Mouse (Mus musculus) stomach, embryonic 14.5 days (tissue): Measurements from ENCODE around the gene Top2a. TPM values are rescaled to one million over a fixed set of nuclear protein-coding genes. Genes with fewer than 3 reads are reported as not detected.

Experiments
- ATAC-seq: fragments of 200-750 bp; cut with Nextera tagmentation; 2 replicates; pipeline ENCODE4 v1.8.0; 2017; ENCODE audit warnings: low read depth, moderate TSS enrichment; ENCODE audit not compliant: insufficient number of reproducible peaks, insufficient read depth, low FRiP score
- H3K27ac ChIP-seq: fragments of 300-500 bp; sonication (generic); 2 replicates; pipeline ENCODE4 v1.5.1; 2014; ENCODE audit warnings: mild to moderate bottlenecking, low read length, moderate library complexity, mixed read lengths
- H3K27me3 ChIP-seq: fragments of 300-500 bp; sonication (generic); 2 replicates; pipeline ENCODE4 v1.6.1; 2014; ENCODE audit warnings: low read length, control low read depth, mixed read lengths; ENCODE audit not compliant: control insufficient read depth, insufficient read depth
- H3K36me3 ChIP-seq: fragments of 300-500 bp; sonication (generic); 2 replicates; pipeline ENCODE4 v1.6.1; 2014; ENCODE audit warnings: mild to moderate bottlenecking, control low read depth, low read length, moderate library complexity, mixed read lengths; ENCODE audit not compliant: control insufficient read depth, insufficient read depth
- H3K4me1 ChIP-seq: fragments of 300-500 bp; sonication (generic); 2 replicates; pipeline ENCODE4 v1.6.1; 2014; ENCODE audit warnings: low read length, control low read depth, mixed read lengths; ENCODE audit not compliant: control insufficient read depth, insufficient read depth
- H3K4me2 ChIP-seq: fragments of 300-500 bp; sonication (generic); replicated peaks from 2 replicates; pipeline ENCODE4 v1.6.1; 2014; ENCODE audit warnings: low read depth, low read length, control low read depth
- H3K4me3 ChIP-seq: fragments of 300-500 bp; sonication (generic); 2 replicates; pipeline ENCODE4 v1.5.1; 2014; ENCODE audit warnings: low read depth, low read length, control low read depth
- H3K9ac ChIP-seq: fragments of 300-500 bp; sonication (generic); replicated peaks from 2 replicates; pipeline ENCODE4 v1.6.1; 2014; ENCODE audit warnings: low read depth, mild to moderate bottlenecking, control low read depth, low read length, moderate library complexity, mixed read lengths
- H3K9me3 ChIP-seq: fragments of 300-500 bp; sonication (generic); 2 replicates; pipeline ENCODE4 v1.6.1; 2016; ENCODE audit warnings: low read depth, low read length, control low read depth; ENCODE audit not compliant: control insufficient read depth
- WGBS: fragments of 180-500 bp; shearing (Covaris S2); extraction: QIAGEN DNeasy Blood & Tissue Kit; methylation state at CpG from one replicate; pipeline ENCODE4 v1.1.7; 2014; 5-methylcytosine and 5-hydroxymethylcytosine counted together
- polyA plus RNA-seq: library from polyadenylated mRNA; unstranded; fragments of >200 nt; fragmentation: Nextera tagmentation; extraction: Ambion mirVana; gene quantifications from 2 replicates; pipeline ENCODE4 v1.2.1, GENCODE M21; 2014

Gene Top2a
- polyA plus RNA-seq, 1 experiment from 2014 or later = 284 TPM

DNA sequence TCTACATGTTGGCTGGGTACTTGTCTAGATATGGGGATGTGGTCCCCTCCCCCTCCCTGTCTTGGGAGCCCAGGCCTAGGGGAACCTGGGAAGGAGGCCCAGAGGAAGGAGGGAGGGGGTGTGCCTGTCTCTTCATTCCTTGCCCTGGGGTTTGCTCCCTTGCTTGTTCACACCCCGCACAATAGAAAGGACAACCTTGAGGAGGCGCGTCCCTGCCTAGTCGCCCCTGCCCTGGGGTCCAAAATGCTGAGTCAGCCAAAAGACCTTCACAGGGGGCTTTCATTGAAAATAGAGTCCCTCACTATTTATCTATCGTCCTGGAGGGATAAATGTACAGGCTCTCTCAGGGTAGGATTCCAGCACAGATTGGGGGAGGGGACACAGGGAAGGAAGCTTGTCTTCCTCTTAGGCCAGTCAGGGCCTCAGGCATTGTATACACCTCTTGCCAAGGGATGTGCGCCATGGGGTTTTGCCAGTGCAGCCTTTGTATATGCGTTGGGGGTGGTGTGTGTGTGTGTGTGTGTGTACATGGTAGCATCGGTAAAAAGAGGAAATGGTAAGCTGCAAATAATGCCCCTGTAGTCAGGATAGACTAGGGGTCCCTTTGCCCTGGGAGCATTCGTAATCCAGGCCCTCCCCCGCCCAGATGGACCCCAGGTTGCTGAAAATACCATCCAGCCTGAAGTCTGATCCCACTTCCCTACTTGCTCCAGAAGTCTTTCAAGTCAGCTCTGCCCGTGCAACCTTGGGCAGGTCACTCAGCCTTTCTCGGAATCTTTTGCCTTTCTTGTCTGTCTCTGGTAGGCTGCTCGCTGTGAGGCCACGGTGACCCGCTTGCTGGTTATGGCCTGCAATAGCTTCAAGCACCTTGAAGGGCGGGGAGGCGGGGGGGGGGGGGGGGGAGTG lies 68.9 kb downstream of the Top2a start:
- Histone ChIP-seq H3K4me1 (peaks cover 58% of the 10 kb centered on the region), H3K9me3 (no peaks in the 10 kb centered on the region), H3K4me3 (no peak overlapping the region), H3K27me3 (no peaks in the 10 kb centered on the region), H3K36me3 (peaks cover 15% of the 10 kb centered on the region), H3K4me2 (peak overlapping the region; percentile 31), H3K9ac (no peak overlapping the region; the same call in 1 of the 2 replicates), H3K27ac (peak overlapping the region; percentile 88)
- 11% methylated on average over 15 of the region's 17 CpGs for WGBS
- ATAC-seq = no peak; the same call in 1 of the 2 replicates

DNA sequence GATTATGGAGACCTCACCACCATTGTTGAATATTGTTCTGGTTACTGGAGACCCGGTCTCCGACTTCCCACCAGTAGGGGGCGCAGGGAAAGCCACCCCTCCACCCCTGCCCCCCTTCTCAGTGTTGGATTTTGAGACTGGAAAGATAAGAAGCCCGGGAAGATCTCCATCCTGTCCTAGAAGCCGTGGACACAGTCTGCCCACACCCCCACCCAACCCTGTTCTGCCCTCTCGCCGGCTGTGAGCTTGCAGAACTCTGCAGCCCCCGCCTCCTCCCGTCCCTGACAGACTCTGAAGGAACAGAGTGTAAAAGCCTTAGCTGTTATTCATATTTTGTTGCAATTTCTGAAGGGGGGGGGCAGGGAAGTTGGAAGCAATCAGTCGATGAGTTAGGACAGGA lies 69.6 kb downstream of the Top2a start:
- Histone ChIP-seq H3K9me3 (no peaks in the 10 kb centered on the region), H3K4me1 (peaks cover 60% of the 10 kb centered on the region), H3K4me2 (peak overlapping the region; percentile 31), H3K9ac (no peak overlapping the region), H3K36me3 (peaks cover 16% of the 10 kb centered on the region), H3K27me3 (no peaks in the 10 kb centered on the region), H3K27ac (peak overlapping the region; percentile 88), H3K4me3 (no peak overlapping the region)
- peak; percentile 38; the same call in 1 of the 2 replicates for ATAC-seq
- WGBS = 3% methylated on average over 10 of the region's 10 CpGs

DNA sequence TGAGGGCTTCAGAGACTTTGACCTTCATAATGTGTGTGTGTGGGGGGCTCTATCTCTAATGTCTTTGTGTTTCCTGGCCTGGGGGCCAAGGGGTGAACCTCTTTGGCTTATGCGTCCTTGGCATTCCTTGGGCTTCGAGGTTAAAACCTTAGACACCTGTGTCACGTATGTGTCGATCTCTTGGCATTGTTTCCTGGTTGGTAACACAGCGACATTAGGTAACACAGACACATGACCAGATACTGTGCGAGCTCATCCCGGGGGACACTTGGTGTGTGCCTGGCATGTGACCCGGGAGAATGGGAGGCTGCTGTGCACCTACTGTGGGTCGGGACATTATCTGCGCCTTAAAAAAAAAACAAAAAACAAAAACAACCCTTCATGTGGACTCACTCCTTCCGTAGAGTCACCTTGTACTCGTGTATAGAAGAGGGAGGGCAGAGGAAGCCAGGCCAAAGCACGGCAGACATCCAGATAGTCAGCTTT lies 70.1 kb downstream of the Top2a start:
- peak overlapping the region; percentile 31 for H3K4me2 ChIP-seq
- peak overlapping the region; percentile 88 for H3K27ac ChIP-seq
- H3K9me3 ChIP-seq = no peaks in the 10 kb centered on the region
- peaks cover 58% of the 10 kb centered on the region for H3K4me1 ChIP-seq
- no peak overlapping the region for H3K9ac ChIP-seq
- no peak for ATAC-seq
- no peaks in the 10 kb centered on the region for H3K27me3 ChIP-seq
- H3K36me3 ChIP-seq = peaks cover 16% of the 10 kb centered on the region
- WGBS = 15% methylated on average over 13 of the region's 13 CpGs
- no peak overlapping the region for H3K4me3 ChIP-seq

DNA sequence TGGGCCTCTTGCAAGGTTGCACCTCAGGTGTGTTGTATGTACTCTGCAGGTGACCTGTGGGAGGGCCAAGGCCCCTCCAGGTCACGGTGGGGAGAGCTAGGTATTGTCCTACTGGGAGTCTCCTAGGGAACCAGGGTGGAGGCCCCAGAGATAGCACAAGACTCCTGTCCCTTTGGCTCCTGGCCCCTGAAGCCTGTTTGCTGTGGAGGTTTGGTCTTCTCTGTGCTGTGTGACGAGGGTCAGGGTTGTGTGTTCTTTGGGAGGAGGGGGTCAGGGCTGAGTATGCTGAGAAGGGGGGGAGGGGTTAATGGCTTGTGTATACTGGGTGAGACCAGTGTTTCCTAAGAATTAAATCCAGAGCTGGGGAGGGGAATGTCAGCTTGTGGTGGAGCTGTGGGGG lies 70.6 kb downstream of the Top2a start:
- peak; percentile 83 for ATAC-seq
- WGBS = 24% methylated on average over 2 of the region's 2 CpGs
- H3K27me3 ChIP-seq = no peaks in the 10 kb centered on the region
- peaks cover 16% of the 10 kb centered on the region for H3K36me3 ChIP-seq
- H3K4me1 ChIP-seq = peaks cover 56% of the 10 kb centered on the region
- no peak overlapping the region for H3K4me3 ChIP-seq
- no peak overlapping the region for H3K4me2 ChIP-seq
- H3K9me3 ChIP-seq = no peaks in the 10 kb centered on the region
- H3K9ac ChIP-seq = no peak overlapping the region
- peak overlapping the region; percentile 88; the same call in 1 of the 2 replicates for H3K27ac ChIP-seq

DNA sequence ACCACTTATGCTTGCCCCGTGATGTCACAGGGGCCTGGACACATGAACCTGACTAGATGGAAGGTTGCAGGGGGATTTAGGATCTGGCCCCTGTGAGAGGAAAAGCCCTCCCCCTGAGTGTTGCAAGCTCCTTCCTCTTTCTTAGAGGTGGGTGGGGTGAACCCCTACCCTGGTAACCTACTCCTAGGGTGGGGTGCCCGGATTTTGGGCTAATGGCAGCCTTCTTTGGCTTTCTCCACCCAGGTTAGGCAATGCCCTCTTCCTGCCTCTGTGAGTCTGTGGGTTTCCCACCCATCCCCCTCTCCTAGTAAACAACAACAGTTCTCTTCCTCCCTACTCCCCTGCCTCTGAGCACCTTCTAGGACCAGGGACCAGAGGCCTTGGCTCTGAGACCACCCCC lies 71.3 kb downstream of the Top2a start:
- 43% methylated on average over 2 of the region's 2 CpGs for WGBS
- H3K9me3 ChIP-seq = no peaks in the 10 kb centered on the region
- H3K4me1 ChIP-seq = peaks cover 62% of the 10 kb centered on the region
- H3K4me3 ChIP-seq = no peak overlapping the region
- peaks cover 16% of the 10 kb centered on the region for H3K36me3 ChIP-seq
- H3K4me2 ChIP-seq = no peak overlapping the region
- no peaks in the 10 kb centered on the region for H3K27me3 ChIP-seq
- no peak overlapping the region for H3K9ac ChIP-seq
- no peak for ATAC-seq
- peak overlapping the region; percentile 66 for H3K27ac ChIP-seq

DNA sequence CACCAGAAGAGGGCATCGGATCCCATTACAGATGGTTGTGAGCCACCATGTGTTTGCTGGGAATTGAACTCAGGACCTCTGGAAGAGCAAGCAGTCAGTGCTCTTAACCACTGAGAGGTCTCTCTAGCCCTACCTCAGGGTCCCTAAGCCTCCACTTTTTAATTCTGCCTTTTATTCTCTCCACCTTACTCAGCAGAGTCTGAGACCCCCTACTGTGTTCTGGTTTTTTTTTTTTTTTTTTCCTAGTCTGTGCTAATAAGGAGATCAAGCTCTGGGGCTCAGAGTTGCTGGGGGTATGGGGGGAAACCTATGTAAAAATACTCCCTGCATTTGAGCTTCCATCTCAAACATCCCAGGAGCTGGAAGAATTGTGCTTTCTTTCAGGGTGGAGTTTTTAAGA lies 71.9 kb downstream of the Top2a start:
- Histone ChIP-seq H3K9me3 (no peaks in the 10 kb centered on the region), H3K27me3 (no peaks in the 10 kb centered on the region), H3K4me2 (no peak overlapping the region), H3K4me1 (peaks cover 67% of the 10 kb centered on the region), H3K9ac (no peak overlapping the region), H3K4me3 (no peak overlapping the region), H3K27ac (peak overlapping the region; percentile 66; the same call in 1 of the 2 replicates), H3K36me3 (peaks cover 16% of the 10 kb centered on the region)
- no peak for ATAC-seq
- 88% methylated on average over 1 of the region's 1 CpGs for WGBS

DNA sequence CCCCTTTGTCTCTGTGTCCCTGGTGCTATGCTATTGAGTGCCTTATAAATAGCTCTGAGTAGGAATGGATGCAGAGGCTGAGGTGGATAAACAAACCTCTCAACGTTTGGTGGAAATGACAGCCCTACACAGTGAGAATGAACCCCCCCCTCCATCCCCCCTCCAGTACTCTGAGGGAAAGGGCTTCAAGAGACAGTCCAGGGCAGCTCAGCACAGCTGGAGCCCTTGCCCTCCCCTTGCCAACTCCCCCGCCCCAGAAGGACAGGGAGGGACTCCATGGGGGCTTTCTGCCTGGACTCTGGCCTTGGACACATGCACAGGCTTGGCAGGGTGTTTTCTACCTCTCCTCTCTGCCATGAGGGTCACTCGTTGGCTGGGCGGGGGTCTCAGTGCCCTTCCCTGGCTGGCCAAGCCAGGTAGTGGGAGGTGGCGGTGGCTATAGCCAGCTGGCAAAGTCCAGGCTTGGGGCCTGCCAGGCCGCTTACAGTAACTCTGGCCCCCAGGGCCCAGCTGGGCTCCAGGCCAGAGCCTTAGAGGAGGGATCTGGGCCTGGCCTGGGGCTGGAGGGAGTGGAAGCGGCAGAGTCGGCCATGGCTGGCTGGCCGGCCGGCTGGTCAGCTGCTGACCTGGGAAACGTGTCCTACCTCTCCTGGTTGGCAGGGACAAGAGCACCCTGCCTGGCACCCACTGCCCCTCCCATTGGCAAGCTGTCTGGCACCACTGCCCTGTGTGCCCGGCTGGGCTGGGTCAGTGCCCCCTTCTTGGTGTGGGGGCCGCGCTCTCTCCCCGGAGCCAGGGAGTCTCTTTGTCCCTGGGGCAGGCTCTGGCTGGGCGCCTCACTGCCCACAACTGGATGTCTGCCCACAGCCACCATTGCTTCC lies 72.7 kb downstream of the Top2a start:
- Histone ChIP-seq H3K27me3 (no peaks in the 10 kb centered on the region), H3K36me3 (peaks cover 8% of the 10 kb centered on the region), H3K4me1 (peaks cover 71% of the 10 kb centered on the region), H3K4me3 (no peak overlapping the region), H3K27ac (peak overlapping the region; percentile 75; the same call in 1 of the 2 replicates), H3K4me2 (no peak overlapping the region), H3K9me3 (no peaks in the 10 kb centered on the region), H3K9ac (no peak overlapping the region; the same call in 1 of the 2 replicates)
- 65% methylated on average over 15 of the region's 16 CpGs for WGBS
- ATAC-seq = no peak

DNA sequence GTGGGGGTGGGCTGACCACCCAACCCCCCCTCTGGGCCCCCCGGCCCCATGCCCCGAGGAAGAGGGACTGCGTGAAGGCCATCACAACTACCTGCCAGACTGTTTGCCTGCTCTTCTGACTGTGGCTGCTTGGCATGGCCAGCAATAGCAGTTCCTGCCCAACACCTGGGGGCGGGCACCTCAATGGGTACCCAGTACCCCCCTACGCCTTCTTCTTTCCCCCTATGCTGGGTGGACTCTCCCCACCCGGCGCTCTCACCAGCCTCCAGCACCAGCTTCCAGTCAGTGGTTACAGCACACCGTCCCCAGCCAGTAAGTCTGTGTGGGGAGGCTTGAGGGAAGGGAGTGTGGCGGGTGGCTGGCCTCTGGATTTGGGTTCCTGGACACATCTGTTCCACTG lies 73.5 kb downstream of the Top2a start:
- H3K27me3 ChIP-seq = no peaks in the 10 kb centered on the region
- H3K9me3 ChIP-seq = no peaks in the 10 kb centered on the region
- peaks cover 8% of the 10 kb centered on the region for H3K36me3 ChIP-seq
- peaks cover 76% of the 10 kb centered on the region for H3K4me1 ChIP-seq
- ATAC-seq = no peak
- 79% methylated on average over 9 of the region's 9 CpGs for WGBS
- H3K9ac ChIP-seq = no peak overlapping the region
- H3K4me3 ChIP-seq = no peak overlapping the region
- no peak overlapping the region for H3K4me2 ChIP-seq
- peak overlapping the region; percentile 75; the same call in 1 of the 2 replicates for H3K27ac ChIP-seq
